8 mouse cellular contexts compared by ENCODE assay signal in the genomic region with DNA sequence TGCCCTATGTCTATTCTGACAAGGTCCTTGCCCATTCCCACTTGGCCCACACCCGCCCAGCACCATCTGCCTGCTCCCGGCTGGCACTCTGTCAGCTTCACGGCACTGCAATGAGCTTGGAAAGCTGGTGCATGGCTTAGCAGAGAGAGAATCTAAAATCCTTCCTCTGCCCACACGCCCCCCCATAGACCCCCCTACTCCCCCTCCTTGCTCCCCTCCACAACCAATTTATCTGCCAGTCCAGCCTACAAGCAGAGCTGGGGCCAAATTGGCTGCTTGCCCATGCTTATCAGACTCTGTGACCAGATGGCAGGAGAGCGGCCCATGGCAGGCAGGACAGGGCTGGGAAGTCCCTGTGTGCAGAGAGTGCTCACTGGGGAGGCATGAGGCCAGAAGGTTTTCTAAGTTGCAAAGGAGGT.
DNase-seq lines count a peak whose midpoint lies in the region; ATAC-seq and TF ChIP-seq lines count a peak whose summit lies in the region.

No protein-coding gene starts in this region.

- peak; percentile 24 for DNase-seq in gastrocnemius, adult 2 months
- no peak for DNase-seq in gastrocnemius, postnatal 36 days
- DNase-seq in brain, embryonic 14.5 days (ENCODE audit: low read depth) = peak; percentile 98
- peak; percentile 48 to 56 for DNase-seq in frontal cortex, postnatal 14 days (ENCODE audit: low spot score in 2 of 2)
- peak; percentile 50 for DNase-seq in telencephalon, adult 2 months (ENCODE audit: low read depth, low spot score)

- no peak overlapping the region for H3K4me2 ChIP-seq in intestine, embryonic 16.5 days (ENCODE audit: low read depth, low read length)
- no peak overlapping the region for H3K4me2 ChIP-seq in midbrain, embryonic 12.5 days (replicated peaks)

- H3K27me3 ChIP-seq in intestine, embryonic 16.5 days (replicated peaks; ENCODE audit: control insufficient read depth, insufficient read depth, low read length) = no peaks in the 10 kb centered on the region
- H3K27me3 ChIP-seq in midbrain, embryonic 12.5 days = no peaks in the 10 kb centered on the region

- WGBS in intestine, embryonic 16.5 days = 52% methylated on average over 5 of the region's 5 CpGs
- 71% methylated on average over 5 of the region's 5 CpGs for WGBS in midbrain, embryonic 12.5 days

- intact Hi-C loops in gastrocnemius, adult 2 months (cut with DNase I) = no loop called here
- intact Hi-C loops in gastrocnemius, postnatal 36 days (cut with DNase I) = no loop called here

- no peaks in the 10 kb centered on the region for H3K9me3 ChIP-seq in intestine, embryonic 16.5 days (ENCODE audit: control insufficient read depth, low read length)
- no peaks in the 10 kb centered on the region for H3K9me3 ChIP-seq in midbrain, embryonic 12.5 days

- H3K9ac ChIP-seq in intestine, embryonic 16.5 days (ENCODE audit: low read depth, low read length) = no peak overlapping the region
- H3K9ac ChIP-seq in midbrain, embryonic 12.5 days (replicated peaks) = 0 out of 2 replicates have a peak overlapping the region, but pooled peaks have one; percentile 25

- ATAC-seq in intestine, embryonic 16.5 days = peak; percentile 42; the same call in 1 of the 2 replicates
- ATAC-seq in midbrain, embryonic 12.5 days (ENCODE audit: low FRiP score, low read depth) = peak; percentile 80
- ATAC-seq in monocyte, adult 5-6 weeks (replicated peaks; ENCODE audit: insufficient number of reproducible peaks, low FRiP score, low TSS enrichment, poor library complexity, severe bottlenecking) = no peak

- TF ChIP-seq POLR2A in brain, embryonic 14.5 days (IDR thresholded peaks at IDR 0.05; ENCODE audit: borderline replicate concordance, extremely low read depth, insufficient read depth, insufficient read length, poor library complexity, severe bottlenecking) = no peak

- no peaks in the 10 kb centered on the region for H3K36me3 ChIP-seq in intestine, embryonic 16.5 days (ENCODE audit: control insufficient read depth, insufficient read depth, low read length)
- H3K36me3 ChIP-seq in midbrain, embryonic 12.5 days = no peaks in the 10 kb centered on the region

- no peaks in the 10 kb centered on the region for H3K4me1 ChIP-seq in intestine, embryonic 16.5 days (ENCODE audit: control insufficient read depth, insufficient read depth, low read length)
- H3K4me1 ChIP-seq in midbrain, embryonic 12.5 days = peaks cover 30% of the 10 kb centered on the region

- no peak for TF ChIP-seq CTCF in gastrocnemius, adult 2 months (IDR thresholded peaks at IDR 0.05)
- no peak for TF ChIP-seq CTCF in brain, embryonic 14.5 days (IDR thresholded peaks at IDR 0.05; ENCODE audit: borderline replicate concordance, extremely low read depth, insufficient read depth, insufficient read length)

- no peak overlapping the region for H3K4me3 ChIP-seq in gastrocnemius, adult 2 months
- no peak overlapping the region for H3K4me3 ChIP-seq in intestine, embryonic 16.5 days (ENCODE audit: low read length)
- H3K4me3 ChIP-seq in midbrain, embryonic 12.5 days = no peak overlapping the region

- H3K27ac ChIP-seq in gastrocnemius, adult 2 months = no peak overlapping the region
- H3K27ac ChIP-seq in intestine, embryonic 16.5 days (ENCODE audit: low read length) = no peak overlapping the region
- H3K27ac ChIP-seq in midbrain, embryonic 12.5 days (replicated peaks) = peak overlapping the region; percentile 58

Comparison
In these comparisons a context has a peak if more than half of its experiments do, and no peak if none do; other contexts are left out.
1. DNase-seq: peak in gastrocnemius, adult 2 months (single experiment), brain, embryonic 14.5 days (single experiment), frontal cortex, postnatal 14 days (2 of 2) and telencephalon, adult 2 months (single experiment); none in gastrocnemius, postnatal 36 days (0 of 2).